Mouse (Mus musculus) MEL (cell line): ENCODE results near the gene Madd.

Experiments
- E2F4 ChIP-seq: IDR thresholded peaks from 2 replicates; pipeline ENCODE4 v1.6.1; 2011; ENCODE audit warnings: low read depth, low read length, improper control_type of control experiment, borderline replicate concordance
- ETS1 ChIP-seq: IDR thresholded peaks from 2 replicates; pipeline ENCODE4 v1.6.1; 2012; ENCODE audit warnings: low read depth, mild to moderate bottlenecking, inconsistent platforms, low read length, improper control_type of control experiment, moderate library complexity
- HCFC1 ChIP-seq: IDR thresholded peaks from 2 replicates; pipeline ENCODE4 v1.6.1; 2012; ENCODE audit warnings: low read depth, mild to moderate bottlenecking, inconsistent platforms, low read length, improper control_type of control experiment, moderate library complexity
- MAX ChIP-seq: IDR thresholded peaks from 2 replicates; pipeline ENCODE4 v1.6.1; 2011; ENCODE audit warnings: low read length, improper control_type of control experiment
- MAZ ChIP-seq: IDR thresholded peaks from 2 replicates; pipeline ENCODE4 v1.6.1; 2012; ENCODE audit warnings: low read depth, mild to moderate bottlenecking, inconsistent platforms, low read length, improper control_type of control experiment
- POLR2A ChIP-seq, 2 experiments: IDR thresholded peaks; 2 replicates each; pipeline ENCODE4 v1.6.1; 2011 to 2012; ENCODE audit warnings: low read length in 2 of 2, mild to moderate bottlenecking in 2 of 2, control low read depth in 1 of 2, improper control_type of control experiment in 1 of 2, low read depth in 1 of 2, moderate library complexity in 1 of 2; ENCODE audit not compliant: control insufficient read depth in 1 of 2, insufficient read depth in 1 of 2, poor library complexity in 1 of 2
- RCOR1 ChIP-seq: IDR thresholded peaks from 2 replicates; pipeline ENCODE4 v1.6.1; 2012; ENCODE audit warnings: low read depth, mild to moderate bottlenecking, inconsistent platforms, low read length, improper control_type of control experiment
- TBP ChIP-seq: IDR thresholded peaks from 2 replicates; pipeline ENCODE4 v1.8.0; 2011; ENCODE audit warnings: low read depth, low read length, improper control_type of control experiment

GRCm38 (mm10) chr2:91139764-91140163 is 43.9 kb downstream of the Madd start:
- TF ChIP-seq HCFC1 (no peak), ETS1 (no peak), MAZ (no peak), MAX (no peak), TBP (no peak), RCOR1 (no peak), E2F4 (no peak), POLR2A (IDR thresholded peaks at IDR 0.05; ENCODE audit: control insufficient read depth in 1 of 2, insufficient read depth in 1 of 2, low read depth in 1 of 2, low read length in 2 of 2, poor library complexity in 1 of 2) (no peak)
